Mouse (Mus musculus) embryo, embryonic 11 days (tissue): ENCODE data around the gene Oas1c.
A peak's percentile ranks its signal among the peaks of the same experiment; 100 is the strongest.
"Not testable (repeated sequence)": the region's sequence is repeated elsewhere in the genome, so short reads cannot be mapped to it uniquely, and the experiment has no call there.

Source experiments
- DNase-seq: peaks from one replicate; pipeline ENCODE4 v3.0.0-alpha.2; 2015

Oas1c gene

DNA sequence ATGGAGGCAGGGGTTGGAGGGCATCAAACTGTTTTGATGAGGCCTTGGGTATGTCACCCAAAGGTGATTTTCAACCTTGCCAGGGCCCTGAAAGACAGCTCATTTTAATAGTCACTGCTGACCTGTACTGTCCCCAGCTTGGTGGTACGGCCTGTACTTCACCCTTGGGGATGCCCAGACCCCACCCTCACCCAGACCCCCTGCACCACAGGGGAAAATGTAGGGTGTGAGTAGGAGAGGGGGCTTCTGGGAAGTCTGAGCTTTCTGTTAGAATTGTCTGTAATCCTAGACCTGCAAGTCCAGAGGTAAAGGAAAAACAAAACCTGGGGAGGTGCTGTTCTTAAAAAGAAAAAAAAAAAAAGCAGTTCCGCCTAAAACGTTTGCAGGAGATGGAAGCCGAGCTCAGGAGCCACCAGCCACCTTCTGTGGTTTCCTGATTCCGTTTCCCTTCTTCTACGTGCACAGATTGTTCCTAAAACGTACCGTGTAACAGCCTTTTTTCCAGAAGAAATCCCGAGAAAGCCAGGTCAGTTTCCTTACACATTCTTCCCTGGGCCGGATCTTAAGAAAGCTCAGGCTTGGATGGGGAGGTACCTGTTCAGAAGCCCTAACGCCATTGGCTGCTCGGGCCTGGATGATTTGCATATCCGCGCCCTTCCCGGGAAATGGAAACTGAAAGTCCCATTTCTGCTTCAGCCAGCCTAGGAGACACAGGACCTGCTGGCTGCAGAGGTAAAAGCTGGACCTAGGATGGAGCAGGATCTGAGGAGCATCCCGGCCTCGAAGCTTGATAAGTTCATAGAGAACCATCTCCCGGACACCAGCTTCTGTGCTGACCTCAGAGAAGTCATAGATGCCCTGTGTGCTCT lies at the start of gene Oas1c:
TSS of gene Oas1c (minus strand) at position 564 of the 869 bp plus-strand sequence.
- peak; percentile 92 for DNase-seq

DNA sequence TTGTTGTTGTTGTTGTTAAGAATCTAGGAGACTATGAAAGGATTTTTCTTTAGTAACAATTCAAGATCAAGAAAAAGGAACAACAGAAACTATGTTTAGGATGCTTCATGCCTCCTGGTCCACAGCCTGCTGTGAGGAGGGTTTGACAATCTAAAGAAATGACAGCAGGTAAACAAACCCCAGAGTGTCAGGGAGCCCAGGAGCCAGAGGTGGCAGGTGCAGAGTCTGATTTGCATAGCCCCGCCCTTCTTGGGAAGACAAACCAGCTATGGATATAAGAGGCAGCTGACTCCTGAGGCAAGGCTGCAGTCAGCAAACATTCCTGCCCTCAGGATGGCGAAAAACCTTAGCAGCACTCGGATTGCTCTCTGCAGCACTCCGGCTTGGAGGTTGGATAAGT lies 48.8 kb upstream of the Oas1c start, which contains the start of gene Oas1h:
TSS of gene Oas1h (plus strand) at position 301 of the 400 bp plus-strand sequence.
- no peak for DNase-seq

DNA sequence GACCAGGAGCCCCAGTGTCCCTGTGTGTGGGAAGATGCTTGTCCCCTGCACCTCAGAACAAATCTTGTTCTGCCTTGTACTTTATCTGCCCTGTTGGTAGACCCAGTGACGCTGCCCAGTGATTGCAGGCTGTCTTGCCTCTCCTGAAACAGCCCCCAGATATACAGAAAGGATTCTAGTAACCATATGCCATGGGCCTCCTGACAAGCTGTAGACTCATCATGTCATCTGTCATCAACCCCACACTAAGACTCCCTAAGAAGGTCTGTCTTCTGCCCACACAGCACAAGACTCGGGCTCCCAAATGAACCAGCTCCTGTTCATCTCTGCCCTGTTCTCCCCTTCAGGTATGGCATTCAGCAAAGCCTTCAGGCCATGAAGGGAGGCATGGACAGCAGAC lies 46.9 kb upstream of the Oas1c start:
- no peak for DNase-seq

DNA sequence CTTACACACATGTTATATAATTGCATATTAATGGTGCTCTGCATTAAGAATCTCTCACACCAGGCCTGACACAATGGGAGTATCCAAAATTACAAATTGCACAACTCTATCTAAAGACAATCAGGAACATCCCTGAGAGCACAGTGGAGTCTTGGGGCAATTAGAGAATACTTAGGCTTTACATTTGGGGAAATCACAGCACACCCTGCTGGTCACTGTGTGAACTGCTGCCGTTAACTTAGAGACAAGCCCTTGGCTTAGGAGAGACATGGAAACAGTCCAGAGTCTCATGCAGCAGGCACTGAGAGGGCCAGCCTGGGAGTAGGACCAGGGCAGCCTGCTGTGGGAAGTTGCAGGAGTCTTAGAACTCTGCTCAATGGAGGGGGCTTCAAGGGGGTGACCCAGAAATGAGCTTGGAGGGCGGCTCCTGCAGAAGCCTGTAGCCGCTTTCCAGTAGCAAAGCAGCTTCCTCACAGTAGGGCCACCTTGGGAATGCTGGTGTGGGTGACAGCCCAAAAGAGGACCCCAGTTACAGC lies 37.4 kb upstream of the Oas1c start:
- DNase-seq, result peak; percentile 46

DNA sequence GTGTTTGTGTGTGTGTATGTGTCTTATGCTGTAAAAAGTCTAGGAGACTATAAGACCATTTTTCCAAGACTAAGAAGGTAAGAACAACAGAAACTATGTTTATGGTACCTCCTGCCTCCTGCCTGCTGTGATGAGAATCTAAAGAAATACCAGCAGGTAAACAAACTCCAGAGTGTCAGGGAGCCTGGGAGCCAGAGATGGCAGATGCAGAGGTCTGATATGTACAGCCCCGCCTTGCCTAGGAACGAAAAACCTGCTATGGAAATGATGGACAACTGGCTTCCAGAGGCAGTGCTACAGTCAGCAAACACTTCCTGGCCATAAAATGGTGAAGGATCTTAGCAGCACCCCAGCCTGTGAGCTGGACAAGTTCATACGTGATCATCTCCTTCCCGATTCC lies 34.8 kb upstream of the Oas1c start, which contains the start of gene Oas1f:
TSS of gene Oas1f (plus strand) at position 301 of the 400 bp plus-strand sequence.
- no peak for DNase-seq

DNA sequence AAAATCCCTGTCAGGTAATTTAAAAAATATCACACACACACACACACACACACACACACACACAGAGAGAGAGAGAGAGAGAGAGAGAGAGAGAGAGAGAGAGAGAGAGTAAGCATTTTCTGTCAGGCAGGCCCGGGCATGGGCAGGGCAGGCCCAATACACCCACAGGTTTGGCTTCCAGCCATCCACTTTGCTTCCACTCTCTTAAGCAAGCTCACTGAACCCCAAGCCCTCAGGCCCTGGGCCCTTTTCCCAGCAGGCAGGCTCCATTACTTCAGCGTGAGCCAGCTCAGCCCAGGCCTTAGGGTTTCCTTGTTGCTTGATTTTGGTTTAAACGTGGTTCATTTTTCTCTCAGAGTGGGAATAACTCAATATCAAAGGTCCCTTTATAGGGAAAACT lies 32.4 kb upstream of the Oas1c start:
- DNase-seq, result no peak

DNA sequence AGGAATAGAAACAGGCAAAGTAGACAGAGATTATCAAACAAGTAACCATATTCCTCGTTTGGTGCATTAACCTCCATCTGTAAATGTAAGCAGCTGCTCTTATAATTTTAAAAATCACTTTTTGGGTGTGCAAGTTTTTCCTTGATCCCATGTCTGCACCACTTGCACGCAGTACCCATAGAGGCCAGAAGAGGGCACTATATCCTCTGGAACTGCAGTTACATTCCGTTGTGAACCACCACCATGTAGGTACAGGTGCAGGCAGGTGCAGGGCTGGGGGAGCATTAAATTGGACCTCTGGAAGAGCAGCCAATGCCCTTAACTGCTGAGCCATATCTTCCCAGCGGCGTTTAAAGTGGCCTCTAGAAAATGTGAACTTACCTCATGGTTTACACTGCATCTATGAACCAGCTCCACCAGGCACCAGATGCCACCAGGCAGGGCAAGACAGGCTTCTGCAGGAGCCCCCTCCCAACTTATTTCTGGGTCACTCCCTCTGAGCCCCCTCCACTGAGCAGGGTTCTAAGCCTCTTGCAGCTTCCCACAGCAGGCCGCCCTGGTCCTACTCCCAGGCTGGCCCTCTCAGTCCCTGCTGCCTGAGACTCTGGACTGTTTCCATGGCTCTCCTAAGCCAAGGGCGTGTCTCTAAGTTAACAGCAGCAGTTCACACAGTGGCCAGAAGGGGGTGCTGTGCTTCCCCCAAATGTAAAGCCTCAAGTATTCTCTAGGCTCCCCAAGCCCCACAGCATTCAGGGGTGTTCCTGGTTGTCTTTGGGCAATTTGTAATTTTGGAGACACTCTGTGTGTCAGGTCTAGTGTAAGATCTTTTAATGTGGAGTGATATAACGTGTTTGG lies 24.6 kb upstream of the Oas1c start:
- DNase-seq, result peak; percentile 43

DNA sequence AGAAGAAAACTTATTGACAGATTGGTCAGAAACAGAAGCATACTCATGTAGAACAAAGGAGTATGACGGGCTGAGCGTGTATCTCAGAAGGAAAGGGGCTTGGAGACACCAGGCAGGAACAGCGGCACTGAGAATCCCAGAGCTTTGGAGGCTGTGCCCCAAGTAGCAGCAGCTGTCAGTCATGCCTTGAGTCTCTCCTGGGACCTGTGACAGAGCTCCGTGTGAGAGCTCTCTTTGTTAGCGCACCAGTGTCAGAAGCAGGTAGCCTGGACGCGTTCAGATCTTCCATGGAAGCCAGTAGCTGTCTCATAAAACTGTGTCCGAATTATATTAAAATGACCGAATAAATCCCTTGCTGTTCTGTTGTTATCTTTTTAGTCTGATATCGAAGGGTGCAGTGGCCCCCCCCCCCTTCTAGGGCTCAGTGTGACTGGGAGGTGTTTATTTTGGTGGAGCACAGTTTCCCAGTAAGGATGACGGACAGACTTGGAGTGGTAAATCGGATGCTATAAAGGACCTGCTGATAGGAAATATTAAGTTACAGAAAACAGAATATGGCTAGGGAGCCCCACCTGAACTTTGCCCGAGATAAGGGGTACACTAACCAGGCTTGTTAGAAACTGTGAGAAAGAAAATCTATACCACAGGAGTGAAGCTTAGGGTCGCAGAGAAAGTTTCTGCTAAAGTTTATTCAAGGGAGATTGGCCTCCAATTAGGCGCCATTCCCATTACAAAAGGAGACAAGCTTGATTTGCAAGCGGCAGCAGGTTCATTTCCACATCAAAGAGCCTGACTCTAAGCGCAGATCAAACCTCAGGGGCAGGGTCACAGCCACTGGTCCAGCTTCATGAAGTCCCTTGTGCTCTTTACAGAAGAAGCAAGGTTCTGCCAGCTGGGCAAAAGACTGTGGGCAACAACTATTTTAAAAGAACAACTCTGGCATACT lies 21.3 kb upstream of the Oas1c start:
- peak; percentile 44 for DNase-seq

DNA sequence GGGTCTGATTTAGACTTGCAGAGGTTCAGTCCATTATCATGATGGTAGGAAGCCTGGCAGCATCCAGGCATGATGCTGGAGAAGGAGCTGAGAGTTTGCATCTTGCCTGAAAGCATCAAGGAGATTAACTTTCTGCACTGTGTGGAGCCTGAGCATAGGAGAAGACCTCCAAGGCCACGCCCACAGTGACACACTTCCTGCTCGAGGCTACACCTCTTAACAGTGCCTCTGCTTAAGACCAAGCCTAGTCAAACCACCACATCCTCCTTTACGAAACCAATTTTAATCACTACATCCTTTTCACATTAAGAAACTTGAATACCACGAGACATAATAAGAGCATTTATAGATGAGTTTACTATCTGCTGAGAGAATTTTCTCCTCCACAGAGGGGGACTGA lies 18.7 kb upstream of the Oas1c start:
- no peak for DNase-seq

DNA sequence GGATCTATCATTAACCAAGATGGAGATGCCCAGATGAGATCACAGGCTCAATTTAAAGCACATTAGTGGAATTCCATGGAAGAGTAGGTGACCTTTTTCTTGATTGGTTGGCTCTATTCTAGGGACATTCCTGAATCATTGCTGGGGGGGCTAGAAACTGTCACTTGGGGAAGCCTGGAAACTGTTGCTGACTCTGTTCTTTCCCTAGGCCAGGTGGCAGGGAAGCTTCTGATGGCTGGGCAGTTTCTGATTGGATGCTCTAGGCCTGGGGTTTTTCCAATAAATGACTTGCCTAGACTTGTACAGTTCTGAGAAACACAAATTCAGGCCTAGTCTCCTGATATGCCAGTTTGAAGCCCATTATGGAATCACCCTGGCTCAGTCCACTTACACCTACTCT lies 6.7 kb upstream of the Oas1c start:
- no peak for DNase-seq

DNA sequence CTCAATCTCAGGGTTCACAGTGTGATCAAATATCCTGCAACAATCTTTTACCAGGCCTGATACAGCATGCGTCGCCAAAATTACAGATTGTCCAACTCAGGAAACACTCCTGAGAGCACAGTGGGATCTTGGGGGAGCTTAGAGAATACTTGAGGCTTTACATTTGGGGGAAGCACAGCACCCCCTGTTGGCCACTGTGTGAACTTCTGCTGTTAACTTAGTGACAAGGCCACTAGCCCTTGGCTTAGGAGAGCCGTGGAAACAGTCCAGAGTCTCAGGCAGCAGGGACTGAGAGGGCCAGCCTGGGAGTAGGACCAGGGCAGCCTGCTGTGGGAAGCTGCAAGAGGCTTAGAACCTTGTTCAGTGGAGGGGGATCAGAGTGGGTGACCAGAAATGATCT lies 3.6 kb upstream of the Oas1c start:
- DNase-seq, result no peak

DNA sequence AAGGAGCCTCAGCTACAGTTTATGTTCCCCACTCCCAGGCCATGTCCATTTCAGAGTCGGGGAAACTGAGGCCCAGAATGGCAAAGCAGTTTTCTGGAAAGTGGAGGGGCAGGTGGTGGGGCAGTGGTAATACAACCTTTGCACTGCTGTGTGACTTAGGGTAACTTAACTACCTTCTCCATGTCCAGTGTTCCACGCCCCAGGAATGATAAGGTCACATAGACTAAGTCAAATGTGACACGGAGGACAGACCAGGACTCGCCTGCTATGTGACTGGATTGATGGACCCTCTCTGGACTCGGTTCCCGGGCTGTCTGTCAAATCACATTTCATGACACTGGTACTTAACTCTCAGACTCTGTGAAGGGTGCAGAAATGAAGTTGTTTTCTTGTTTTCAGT lies 709 bp upstream of the Oas1c start:
- no peak for DNase-seq

DNA sequence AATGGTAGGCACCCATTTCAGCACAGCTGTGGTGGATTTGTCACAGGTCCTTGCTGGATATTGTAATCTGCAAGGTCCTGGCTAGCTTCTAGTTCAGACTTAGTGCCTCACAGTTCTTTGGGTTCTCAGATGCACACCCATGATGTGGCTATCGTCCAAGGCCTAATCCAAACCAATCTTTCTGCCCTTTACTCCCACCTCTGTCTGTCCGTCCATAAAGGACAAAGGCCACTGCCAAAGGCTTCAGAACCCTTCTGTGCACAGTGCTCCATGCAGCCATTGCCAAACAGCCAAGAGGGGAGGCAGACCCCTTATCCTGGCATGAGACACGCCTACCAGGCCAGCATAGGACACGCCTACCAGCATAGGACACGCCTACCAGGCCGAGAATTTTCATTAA lies 3.1 kb downstream of the Oas1c start:
- no peak for DNase-seq

DNA sequence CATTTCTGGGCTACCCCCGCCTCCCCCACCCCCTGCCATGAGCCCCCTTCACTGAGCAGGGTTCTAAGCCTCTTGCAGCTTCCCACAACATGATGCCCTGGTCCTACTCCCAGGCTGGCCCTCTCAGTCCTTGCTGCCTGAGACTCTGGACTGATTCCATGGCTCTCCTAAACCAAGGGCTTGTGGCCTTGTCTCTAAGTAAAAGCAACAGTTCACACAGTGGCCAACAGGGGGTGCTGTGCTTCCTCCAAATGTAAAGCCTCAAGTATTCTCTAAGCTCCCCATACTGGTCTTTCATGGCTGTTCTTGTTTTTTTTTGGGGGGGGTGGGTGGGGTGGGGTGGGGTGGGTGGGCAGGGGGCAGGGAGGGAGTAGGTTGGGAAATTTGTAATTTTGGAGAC lies 5.9 kb downstream of the Oas1c start:
- peak; percentile 56 for DNase-seq

DNA sequence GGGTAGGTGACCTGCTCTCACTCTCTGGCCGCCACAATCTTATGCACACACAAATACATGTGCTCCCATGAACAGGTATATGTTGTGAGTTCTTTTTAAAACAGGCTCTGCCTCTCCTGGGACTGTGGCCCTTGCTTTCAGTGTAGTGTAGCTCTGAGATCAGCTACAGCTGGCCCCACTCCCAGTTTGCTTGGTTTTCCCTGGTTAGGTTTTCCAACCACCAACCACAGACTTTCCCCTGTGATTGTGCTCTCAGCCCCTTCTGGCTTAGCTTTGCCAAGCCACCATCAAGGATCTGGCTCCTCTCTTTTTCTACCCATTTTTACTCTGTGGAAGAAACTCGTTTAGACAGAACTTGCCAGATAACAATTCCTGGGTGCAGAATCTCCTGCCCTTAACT lies 8.7 kb downstream of the Oas1c start:
- DNase-seq, result no peak

DNA sequence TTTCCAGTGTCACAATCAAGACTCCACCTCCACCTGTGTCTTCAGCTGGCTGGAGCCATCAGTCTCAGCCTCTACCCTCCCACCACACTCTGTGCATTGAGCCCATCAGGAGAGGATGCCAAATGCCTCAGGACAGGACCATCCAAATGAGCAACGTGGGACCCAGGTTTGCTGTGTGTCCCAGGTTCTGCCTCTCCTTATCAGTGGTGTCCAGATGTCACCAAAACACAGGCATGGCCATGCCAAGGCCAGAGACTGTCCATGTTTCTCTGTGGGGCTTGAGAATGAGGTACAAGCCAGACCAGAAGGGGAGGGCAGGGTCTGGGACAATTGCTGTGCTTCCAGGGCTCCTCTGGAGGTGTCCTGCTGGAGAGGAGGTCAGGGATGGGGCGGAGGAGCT lies 13.4 kb downstream of the Oas1c start:
- not testable (repeated sequence) for DNase-seq

DNA sequence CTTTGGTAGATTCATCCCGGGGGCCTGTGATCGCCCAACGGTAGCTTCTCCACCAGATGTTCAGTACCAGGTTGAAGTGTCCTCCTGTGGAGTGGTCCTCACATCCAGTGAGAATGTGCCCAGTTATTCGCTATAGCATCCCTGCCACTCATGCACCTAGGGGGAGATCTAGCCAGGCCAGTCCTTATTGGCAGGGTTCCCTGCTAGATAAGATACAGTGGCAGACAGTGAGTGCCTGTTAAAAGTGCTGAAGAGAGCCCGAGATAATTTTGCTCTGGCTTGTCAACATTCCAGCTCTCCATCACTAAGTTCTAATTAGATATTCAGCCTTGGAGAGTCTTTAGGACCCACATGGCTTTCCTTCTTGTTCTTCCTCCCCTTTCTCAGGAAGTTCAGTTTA lies 14.2 kb downstream of the Oas1c start:
- DNase-seq, result not testable (repeated sequence)

DNA sequence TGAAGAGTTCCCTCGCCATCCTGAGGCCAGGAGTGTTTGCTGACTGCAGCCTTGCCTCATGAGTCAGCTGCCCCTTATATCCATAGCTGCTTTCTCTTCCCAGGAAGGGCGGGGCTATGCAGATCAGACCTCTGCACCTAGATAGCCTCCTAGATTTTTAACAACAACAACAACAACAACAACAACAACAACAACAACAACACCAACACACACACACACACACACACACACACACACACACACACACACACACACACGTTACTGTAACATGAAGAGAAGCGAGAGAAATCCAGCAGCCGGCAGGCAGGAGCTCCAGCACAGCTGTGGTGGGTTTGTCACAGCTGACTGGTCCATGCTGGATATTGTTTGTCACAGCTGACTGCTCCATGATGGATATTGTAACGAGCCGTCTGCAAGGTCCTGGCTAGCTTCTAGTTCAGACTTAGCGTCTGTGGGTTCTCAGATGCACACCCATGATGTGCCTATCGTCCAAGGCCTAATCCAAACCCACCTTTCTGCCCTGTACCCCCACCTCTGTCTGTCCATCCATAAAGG lies 16.8 kb downstream of the Oas1c start, which contains the start of gene Oas1e:
TSS of gene Oas1e (minus strand) at position 51 of the 555 bp plus-strand sequence.
- DNase-seq, result not testable (repeated sequence)

DNA sequence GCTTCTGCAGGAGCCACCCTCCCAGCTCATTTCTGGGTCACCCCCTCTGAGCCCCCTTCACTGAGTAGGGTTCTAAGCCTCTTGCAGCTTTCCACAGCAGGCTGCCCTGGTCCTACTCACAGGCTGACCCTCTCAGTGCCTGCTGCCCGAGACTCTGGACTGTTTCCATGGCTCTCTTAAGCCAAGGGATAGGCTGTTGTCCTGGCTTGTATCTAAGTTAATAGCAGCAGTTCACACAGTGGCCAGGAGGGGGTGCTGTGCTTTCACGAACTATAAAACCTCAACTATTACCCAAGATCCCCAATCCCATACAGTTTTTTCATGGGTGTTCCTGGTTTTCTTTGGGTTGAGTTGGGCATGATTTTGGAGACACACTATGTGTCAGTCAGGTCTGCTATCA lies 19.3 kb downstream of the Oas1c start:
- peak; percentile 54 for DNase-seq

DNA sequence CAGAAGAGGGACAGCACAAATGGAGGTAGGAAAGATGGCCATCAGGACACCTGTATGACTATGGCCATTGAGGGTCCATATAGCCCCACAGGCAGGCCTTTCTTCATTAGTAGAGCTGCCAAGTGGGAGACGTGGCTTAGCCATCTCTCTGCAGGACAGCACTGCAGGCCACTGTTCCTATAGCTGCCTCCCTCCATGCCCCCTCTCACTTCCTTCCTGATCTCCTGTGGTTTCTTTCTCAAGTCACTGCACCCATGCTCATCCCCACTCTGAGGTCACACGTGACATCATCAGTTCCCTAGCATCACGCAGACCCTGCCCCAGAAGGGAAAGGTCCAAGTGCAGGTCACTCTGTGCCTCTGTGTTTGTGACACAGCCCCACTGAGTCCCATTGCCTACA lies 25.3 kb downstream of the Oas1c start:
- no peak for DNase-seq

DNA sequence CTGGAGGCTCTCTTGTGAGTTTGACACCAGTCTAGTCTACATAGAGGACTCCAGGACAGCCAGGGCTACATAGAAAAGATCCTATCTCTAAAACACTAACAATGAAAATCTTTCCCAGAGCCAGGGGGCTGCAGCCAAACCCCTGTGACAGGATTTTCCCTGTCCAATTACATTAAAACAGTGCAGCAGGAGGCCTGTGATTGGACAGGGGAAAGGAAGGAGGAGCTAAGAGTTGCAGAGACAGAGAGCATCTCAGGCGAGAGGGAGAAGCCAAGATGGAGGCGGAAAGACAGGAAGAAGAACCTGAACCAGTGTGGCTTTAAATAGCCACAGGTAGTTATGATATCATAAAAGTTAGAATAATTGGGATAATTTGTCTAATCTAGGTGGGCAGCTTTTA lies 29.9 kb downstream of the Oas1c start:
- no peak for DNase-seq

DNA sequence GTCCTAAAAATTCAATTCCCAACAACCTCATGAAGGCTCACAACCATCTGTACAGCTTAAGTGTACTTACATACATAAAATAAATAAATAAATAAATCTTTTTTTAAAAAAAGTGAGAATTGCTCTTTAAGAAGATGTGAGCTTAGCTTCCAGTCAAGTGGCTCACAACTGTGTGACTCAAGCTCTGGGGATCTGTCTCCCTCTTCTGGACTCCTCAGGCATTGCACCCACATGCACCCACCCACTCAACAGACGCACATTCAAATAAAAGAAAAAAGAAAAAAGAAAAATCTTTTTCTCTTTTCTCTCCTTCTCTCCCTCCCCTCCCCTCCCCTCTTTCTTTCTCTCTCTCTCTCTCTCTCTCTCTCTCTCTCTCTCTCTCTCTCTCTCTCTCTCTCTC lies 30.7 kb downstream of the Oas1c start:
- DNase-seq, result no peak
